Comparison of ENCODE assay signal across 20 mouse cellular contexts in genomic region chr4:118070255-118071234, GRCm38 (mm10).
A peak's percentile ranks its signal among the peaks of the same experiment; 100 is the strongest.
DNase-seq lines count a peak whose midpoint lies in the region; ATAC-seq and TF ChIP-seq lines count a peak whose summit lies in the region.
"Had no signal": no experiment of that assay in that cellular context is flagged by ENCODE, and none has a peak within 500 bp of the region (broad histone marks: within the 10 kb centered on the region; RNA-seq: fewer than 3 reads in every experiment).

No protein-coding gene starts in this region.

- H3K36me3 ChIP-seq in heart, adult 2 months (ENCODE audit: control insufficient read depth, insufficient read depth, low read length): no peaks in the 10 kb centered on the region
- H3K36me3 ChIP-seq in stomach, embryonic 14.5 days (ENCODE audit: control insufficient read depth, insufficient read depth, low read length): no peaks in the 10 kb centered on the region
- H3K36me3 ChIP-seq in hindbrain, embryonic 12.5 days: no peaks in the 10 kb centered on the region
- H3K36me3 ChIP-seq: heart, embryonic 15.5 days; kidney, embryonic 15.5 days; lung, embryonic 15.5 days had no signal

- intact Hi-C loops in heart, adult 2 months (cut with DNase I): loop anchor here (10.0 kb wide), 1 partner anchor 46 kb away; no protein-coding TSS in a partner anchor
- intact Hi-C loops in heart, postnatal 10 days (cut with DNase I): no loop called here

- no peak for DNase-seq in heart, adult 2 months
- DNase-seq in heart, postnatal 10 days: no peak
- DNase-seq in 3T3-L1 (ENCODE audit: low read depth, low spot score) (peak; percentile 83), NIH3T3 (ENCODE audit: low read depth) (peak; percentile 69)
- DNase-seq in cerebellum, postnatal 25 days: no peak
- DNase-seq: adrenal gland, postnatal 36 days; cerebellum, adult 2 months; layer of hippocampus, postnatal 36 days; left cerebral cortex, postnatal 4 days; right cerebral cortex, adult 18-20 months; thymus, postnatal 36 days had no signal

- ATAC-seq in stomach, embryonic 14.5 days (ENCODE audit: insufficient number of reproducible peaks, insufficient read depth, low FRiP score, low read depth): peak; percentile 67; the same call in 1 of the 2 replicates
- no peak for ATAC-seq in hindbrain, embryonic 12.5 days (ENCODE audit: low FRiP score)
- ATAC-seq: activated CD4-positive, CD25-positive, alpha-beta regulatory T cell, adult 4 months; forebrain, embryonic 13.5 days had no signal

- TF ChIP-seq CTCF in heart, adult 2 months (IDR thresholded peaks at IDR 0.05): 0 out of 2 replicates have a peak, but pooled peaks have one; percentile 5

- no peak for TF ChIP-seq POLR2A in heart, adult 2 months (IDR thresholded peaks at IDR 0.05; ENCODE audit: insufficient read depth, low read depth, low read length)

- H3K4me3 ChIP-seq in heart, adult 2 months: no peak overlapping the region
- no peak overlapping the region for H3K4me3 ChIP-seq in stomach, embryonic 14.5 days (ENCODE audit: low read depth, low read length)
- H3K4me3 ChIP-seq in hindbrain, embryonic 12.5 days: no peak overlapping the region
- H3K4me3 ChIP-seq: forebrain, embryonic 13.5 days; heart, embryonic 15.5 days; hindbrain, embryonic 10.5 days; kidney, embryonic 15.5 days; lung, embryonic 15.5 days had no signal

- H3K4me2 ChIP-seq in stomach, embryonic 14.5 days (replicated peaks; ENCODE audit: low read depth, low read length): no peak overlapping the region
- no peak overlapping the region for H3K4me2 ChIP-seq in hindbrain, embryonic 12.5 days (replicated peaks)
- H3K4me2 ChIP-seq: forebrain, embryonic 13.5 days; heart, embryonic 15.5 days; kidney, embryonic 15.5 days; liver, embryonic 11.5 days; lung, embryonic 15.5 days had no signal

- no peaks in the 10 kb centered on the region for H3K27me3 ChIP-seq in heart, adult 2 months (ENCODE audit: control insufficient read depth, insufficient read depth, low read length)
- H3K27me3 ChIP-seq in stomach, embryonic 14.5 days (ENCODE audit: control insufficient read depth, insufficient read depth, low read length): no peaks in the 10 kb centered on the region
- H3K27me3 ChIP-seq in hindbrain, embryonic 12.5 days: no peaks in the 10 kb centered on the region
- H3K27me3 ChIP-seq: forebrain, embryonic 13.5 days; heart, embryonic 15.5 days; kidney, embryonic 15.5 days; lung, embryonic 15.5 days had no signal

- 75% methylated on average over 9 of the region's 9 CpGs for WGBS in heart, adult 2 months
- WGBS in stomach, embryonic 14.5 days: 84% methylated on average over 9 of the region's 9 CpGs
- WGBS in hindbrain, embryonic 12.5 days: 89% methylated on average over 9 of the region's 9 CpGs

- H3K79me2 ChIP-seq in heart, adult 2 months (replicated peaks; ENCODE audit: control insufficient read depth, insufficient read depth, low read length): no peaks in the 10 kb centered on the region

- H3K4me1 ChIP-seq in heart, adult 2 months (ENCODE audit: control insufficient read depth, insufficient read depth, low read length): no peaks in the 10 kb centered on the region
- peaks cover 12% of the 10 kb centered on the region; the same call in 1 of the 2 replicates for H3K4me1 ChIP-seq in stomach, embryonic 14.5 days (ENCODE audit: control insufficient read depth, insufficient read depth, low read length)
- H3K4me1 ChIP-seq in hindbrain, embryonic 12.5 days: peaks cover 10% of the 10 kb centered on the region
- H3K4me1 ChIP-seq: forebrain, embryonic 13.5 days; lung, embryonic 15.5 days had no signal

- no peak overlapping the region for H3K9ac ChIP-seq in heart, adult 2 months (ENCODE audit: low read depth, low read length)
- H3K9ac ChIP-seq in stomach, embryonic 14.5 days (replicated peaks; ENCODE audit: low read depth, low read length): no peak overlapping the region
- no peak overlapping the region for H3K9ac ChIP-seq in hindbrain, embryonic 12.5 days
- H3K9ac ChIP-seq: forebrain, embryonic 13.5 days; heart, embryonic 15.5 days; kidney, embryonic 15.5 days; lung, embryonic 15.5 days had no signal

- TF ChIP-seq EP300 in heart, adult 2 months (IDR thresholded peaks at IDR 0.05; ENCODE audit: insufficient read depth, low read depth, low read length): no peak

- H3K27ac ChIP-seq in heart, adult 2 months: no peak overlapping the region
- H3K27ac ChIP-seq in stomach, embryonic 14.5 days (ENCODE audit: low read length): peak overlapping the region; percentile 69; the same call in 1 of the 2 replicates
- no peak overlapping the region for H3K27ac ChIP-seq in hindbrain, embryonic 12.5 days
- H3K27ac ChIP-seq: forebrain, embryonic 13.5 days; heart, embryonic 15.5 days; hindbrain, embryonic 10.5 days; kidney, embryonic 15.5 days; lung, embryonic 15.5 days had no signal

- no peaks in the 10 kb centered on the region for H3K9me3 ChIP-seq in stomach, embryonic 14.5 days (ENCODE audit: control insufficient read depth, low read depth, low read length)
- no peaks in the 10 kb centered on the region for H3K9me3 ChIP-seq in hindbrain, embryonic 12.5 days (replicated peaks)
- H3K9me3 ChIP-seq: forebrain, embryonic 13.5 days; heart, embryonic 15.5 days; lung, embryonic 15.5 days had no signal

Comparison
In these comparisons a context has a peak if more than half of its experiments do, and no peak if none do; other contexts are left out.
1. DNase-seq: peak in 3T3-L1 (single experiment) and NIH3T3 (single experiment); none in heart, adult 2 months (0 of 2), heart, postnatal 10 days (0 of 2) and cerebellum, postnatal 25 days (0 of 2).